Mouse (Mus musculus) kidney, adult 11 months (tissue): ENCODE results near the gene Hus1.

ENCODE experiments used
- DNase-seq: peaks from one replicate; pipeline ENCODE4 v3.0.0; 2022

Hus1 gene

DNA sequence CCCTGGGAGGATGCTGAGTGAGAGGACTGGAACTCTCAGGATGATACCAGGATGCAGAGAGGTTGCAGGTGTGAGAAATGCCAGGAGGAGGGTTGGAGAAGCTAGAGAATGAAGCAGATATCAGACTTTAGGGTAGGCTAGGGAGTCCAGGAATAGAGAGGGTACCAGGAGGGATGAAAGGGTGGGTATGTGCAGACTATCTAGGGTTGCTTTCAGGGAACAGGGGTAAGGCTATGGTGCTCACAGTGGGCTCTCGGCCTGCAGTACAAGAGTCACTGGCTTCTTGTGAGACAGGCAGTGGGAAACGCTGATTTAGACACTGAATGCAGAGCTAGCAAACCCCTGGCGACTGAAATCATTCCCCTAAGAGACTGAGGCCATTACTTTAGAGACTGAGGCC lies 37.8 kb downstream of the Hus1 start, which contains the start of gene Pkd1l1:
Gene Pkd1l1 (minus strand): TSS at position 101 of the 400 bp plus-strand sequence.
- DNase-seq: no peak

DNA sequence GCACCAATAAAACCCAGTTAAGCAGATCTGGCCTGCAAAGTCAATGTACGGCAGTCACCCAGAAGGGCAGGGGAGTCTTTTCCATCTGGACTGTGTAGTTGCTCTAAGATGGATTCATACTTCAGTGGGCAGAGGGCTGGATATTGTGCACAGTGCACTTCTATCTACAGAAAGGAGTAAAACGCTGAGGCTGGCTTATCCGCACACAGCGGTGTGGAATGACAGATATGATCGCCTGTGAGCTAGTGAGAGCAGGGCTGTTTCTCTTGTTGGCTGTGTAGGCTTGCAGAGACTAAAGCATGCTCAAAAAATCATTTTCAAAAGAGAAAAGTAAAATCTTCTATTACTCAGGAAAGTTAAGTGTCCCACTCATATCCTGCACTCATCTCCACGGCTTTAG lies 38.9 kb downstream of the Hus1 start:
- DNase-seq: no peak

GRCm38 (mm10) chr11:8970509-8970908 lies 40.5 kb downstream of the Hus1 start:
- no peak for DNase-seq

DNA sequence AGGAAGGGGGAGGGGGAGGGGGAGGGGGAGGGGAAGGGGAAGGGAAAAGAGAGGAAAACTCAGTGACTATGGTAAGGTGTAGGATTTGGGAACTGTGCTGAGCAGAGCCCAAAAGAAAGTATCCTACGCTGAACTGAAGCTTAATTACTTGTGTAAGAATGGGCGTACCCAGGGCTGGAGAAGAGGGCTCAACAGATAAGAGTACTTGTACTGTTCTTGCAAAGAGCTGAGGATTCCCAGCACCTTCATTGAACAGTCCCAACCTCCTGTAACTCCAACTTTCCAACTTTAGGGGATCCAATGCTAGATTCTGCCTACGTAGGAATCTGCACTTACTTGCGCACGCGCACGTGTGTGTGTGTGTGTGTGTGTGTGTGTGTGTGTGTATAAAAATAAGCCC lies 42.9 kb downstream of the Hus1 start:
- no peak for DNase-seq

- DNase-seq: no peak
Observed at GRCm38 (mm10) chr11:8958572-8958971, 52.4 kb downstream of the Hus1 start.

DNA sequence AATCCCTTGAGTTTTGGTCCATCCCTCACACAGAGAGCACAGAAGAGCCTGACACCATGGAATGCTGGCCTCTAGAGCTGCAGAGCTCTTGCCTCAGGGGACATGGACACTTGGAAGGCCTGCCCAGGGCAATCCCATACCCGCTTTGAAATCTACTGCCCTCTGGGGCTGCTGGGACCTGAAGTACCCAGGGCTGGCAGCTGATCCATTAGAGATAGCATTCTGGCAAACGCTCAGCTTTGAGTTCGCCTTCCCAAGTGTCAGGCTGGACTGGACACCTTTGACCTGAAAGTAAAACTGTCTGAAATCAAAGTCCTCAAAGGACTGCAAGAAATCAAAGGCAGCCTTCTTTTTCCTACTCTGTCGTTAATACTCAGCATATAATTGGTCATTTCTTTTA lies 52.9 kb downstream of the Hus1 start:
- DNase-seq: peak; percentile 41

GRCm38 (mm10) chr11:8957023-8957422 lies 54.0 kb downstream of the Hus1 start:
- DNase-seq: no peak

DNA sequence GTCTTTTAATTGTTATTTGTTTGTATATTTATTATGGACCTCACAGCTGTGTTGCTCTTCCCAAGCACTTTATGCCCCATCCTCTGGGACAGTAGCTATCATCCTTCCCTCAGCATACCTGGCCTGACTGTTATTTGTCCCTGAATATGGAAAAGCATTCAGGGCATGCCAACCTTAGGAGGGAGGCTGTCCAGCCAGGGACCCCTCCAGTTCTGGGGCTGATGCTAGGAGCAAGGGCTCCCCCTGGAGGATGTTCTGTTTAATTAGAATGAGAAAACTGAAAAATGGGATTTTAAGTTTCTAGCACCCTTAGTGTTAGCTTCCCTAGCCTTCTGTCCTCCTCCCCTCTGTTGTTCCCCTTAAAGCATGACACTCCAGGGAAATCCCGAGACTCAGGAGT lies 55.3 kb downstream of the Hus1 start:
- DNase-seq: no peak

- no peak for DNase-seq
Observed at GRCm38 (mm10) chr11:8949765-8950430, 61.1 kb downstream of the Hus1 start.

DNA sequence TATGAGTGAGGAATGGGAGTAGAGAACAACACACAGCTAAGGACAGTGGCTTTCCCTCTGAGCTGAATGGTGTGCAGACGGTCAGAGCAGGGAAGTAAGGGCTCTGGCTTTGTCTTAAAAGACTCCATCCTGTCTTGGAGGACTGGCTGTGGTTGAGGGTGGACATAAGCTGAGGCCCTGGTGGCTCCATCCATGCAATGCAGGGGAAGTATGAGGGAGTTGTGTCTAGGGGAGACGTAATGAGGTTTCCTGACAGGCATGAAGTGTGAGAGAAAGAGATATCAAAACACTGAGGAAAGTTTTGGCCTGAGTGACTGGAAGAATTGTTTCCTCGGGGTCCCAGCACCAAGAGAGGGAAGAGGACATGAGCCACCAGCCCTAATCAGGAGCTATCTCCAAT lies 62.1 kb downstream of the Hus1 start:
- no peak for DNase-seq

DNA sequence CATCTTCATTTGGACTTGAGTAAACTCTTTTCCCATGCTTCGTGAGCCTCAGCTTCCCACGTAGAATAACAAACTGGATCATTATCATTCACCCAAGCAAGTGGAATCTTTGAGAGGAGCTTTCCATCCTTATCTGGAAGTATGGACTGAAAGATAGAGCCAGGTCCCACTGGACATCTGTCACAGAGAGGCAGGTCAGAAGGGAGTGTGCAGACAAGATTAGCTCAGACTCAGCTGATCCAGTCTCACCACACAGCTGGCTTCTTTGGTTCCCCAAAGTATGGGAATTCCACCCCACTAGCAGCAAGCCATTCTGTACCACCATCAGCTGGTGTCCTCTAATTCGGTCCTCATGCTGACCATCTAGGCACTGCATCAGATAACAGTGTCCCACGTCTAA lies 66.9 kb downstream of the Hus1 start:
- no peak for DNase-seq
